Mouse (Mus musculus) erythroblast, embryonic 14.5 days (primary cell): Measurements from ENCODE around the gene Arhgef3.

Source experiments
- GATA1 ChIP-seq: IDR thresholded peaks from 2 replicates; pipeline ENCODE4 v1.6.1; 2012; ENCODE audit warnings: low read length, inconsistent platforms, mixed read lengths
- TAL1 ChIP-seq: IDR thresholded peaks from 3 replicates; pipeline ENCODE4 v1.6.1; 2012; ENCODE audit warnings: low read length, inconsistent platforms, mixed read lengths

- TF ChIP-seq TAL1 (no peak), GATA1 (no peak)
Measured at GRCm38 (mm10) chr14:27231506-27231905, 116.8 kb downstream of the Arhgef3 start.
